Mouse (Mus musculus): Measurements from ENCODE around the gene Fcer1g. TPM values are rescaled to one million over a fixed set of nuclear protein-coding genes. Genes with fewer than 3 reads are reported as not detected.

The Fcer1g gene
- total RNA-seq, 2 experiments from 2014 or later: 23.2 to 46.7 TPM

DNA sequence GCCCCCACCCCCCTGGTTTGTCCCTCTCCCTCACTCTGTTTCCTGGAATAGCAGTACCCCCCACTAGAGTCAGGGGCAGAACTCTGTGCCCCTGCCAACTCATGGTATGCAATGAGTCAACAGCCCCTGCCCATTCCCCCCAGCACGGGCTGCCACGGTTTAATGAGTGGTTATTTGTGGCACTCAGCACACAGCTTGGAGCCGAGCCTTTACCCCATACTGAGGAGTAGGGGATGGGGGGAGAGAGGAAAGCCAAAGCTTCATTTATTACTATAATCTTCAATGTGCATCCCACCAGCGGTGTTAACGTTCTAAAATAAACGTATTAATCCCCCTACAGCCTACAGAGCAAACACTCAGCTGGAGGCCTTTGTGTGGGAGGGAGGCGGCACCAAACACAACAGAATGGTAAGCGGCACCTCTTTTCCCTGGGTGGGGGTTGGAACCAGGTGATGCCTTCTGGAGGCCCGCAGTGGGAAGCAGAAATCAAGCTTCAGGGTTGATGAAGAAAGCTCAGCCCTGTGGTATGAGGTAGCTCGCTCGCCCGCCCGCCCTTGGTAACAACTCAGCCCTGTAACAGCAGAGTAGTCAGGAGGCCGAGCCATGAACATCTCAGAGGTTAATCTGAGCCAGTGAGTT lies 44.6 kb downstream of the Fcer1g start:
- DNase-seq (ENCODE audit: low spot score in 2 of 2): peak in 1 of 2 experiments; percentile 17

DNA sequence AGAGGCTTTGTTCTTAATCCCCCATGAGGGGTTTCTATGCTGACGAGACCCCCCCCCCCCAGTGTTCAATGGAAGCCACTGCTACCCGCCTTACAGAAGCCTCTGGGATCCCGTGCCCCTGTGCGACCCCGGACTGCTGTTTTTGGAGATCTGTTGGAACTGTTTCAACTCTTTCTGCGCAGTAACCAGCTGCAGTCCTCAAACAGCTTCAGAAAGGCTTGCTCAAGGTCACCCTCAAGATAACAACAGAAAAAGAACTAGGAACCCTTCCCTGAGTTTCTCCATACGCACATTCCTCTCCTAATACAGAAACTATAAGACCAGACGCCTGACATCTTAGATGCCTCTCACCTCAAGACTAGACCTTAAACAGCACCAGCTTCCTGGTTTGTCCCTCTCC lies 45.1 kb downstream of the Fcer1g start:
- DNase-seq (ENCODE audit: low spot score in 2 of 2): no peak

GRCm38 (mm10) chr1:171187851-171188700 lies 46.1 kb downstream of the Fcer1g start:
- no peak for DNase-seq (ENCODE audit: low spot score in 2 of 2)

GRCm38 (mm10) chr1:171185655-171186054 lies 48.5 kb downstream of the Fcer1g start:
- DNase-seq (ENCODE audit: low spot score in 2 of 2): no peak

GRCm38 (mm10) chr1:171184314-171184713 lies 49.9 kb downstream of the Fcer1g start:
- DNase-seq (ENCODE audit: low spot score in 2 of 2): no peak

- no peak for DNase-seq (ENCODE audit: low spot score in 2 of 2)
These were observed 50.5 kb downstream of the Fcer1g start for GRCm38 (mm10) chr1:171183620-171184019.

- no peak for DNase-seq (ENCODE audit: low spot score in 2 of 2)
These were observed 51.1 kb downstream of the Fcer1g start for GRCm38 (mm10) chr1:171183025-171183424.

Other genes starting within 250 kb of the Fcer1g start
- gene Fcgr4, start 215.4 kb downstream of the Fcer1g start, total RNA-seq (2021): 10 to 100 TPM in 1 of 2 experiments, 1 to 10 TPM in 1; 5.8 to 13.0 TPM
- 10 to 100 TPM; 17.7 to 32.8 TPM for gene Fcgr3, start 169.4 kb downstream of the Fcer1g start, total RNA-seq (2021)
- 1 to 10 TPM; 3.0 to 4.2 TPM for gene Cfap126, start 120.4 kb downstream of the Fcer1g start, total RNA-seq (2021)
- gene Sdhc, start 83.8 kb downstream of the Fcer1g start, total RNA-seq (2021): 100 to 1,000 TPM; 450 to 629 TPM
- gene Mpz, start 83.7 kb downstream of the Fcer1g start, total RNA-seq (2021): 1 to 10 TPM in 1 of 2 experiments, under 1 TPM in 1; 0.73 to 1.2 TPM
- gene Pcp4l1, start 38.1 kb downstream of the Fcer1g start, total RNA-seq (2021): 10 to 100 TPM; 51.7 to 52.5 TPM
- gene Nr1i3, start 20.4 kb downstream of the Fcer1g start, total RNA-seq (2021): not detected
- 10 to 100 TPM; 47.7 to 67.0 TPM for gene Tomm40l, start 11.9 kb downstream of the Fcer1g start, total RNA-seq (2021)
- 1 to 10 TPM; 4.2 to 4.6 TPM for gene Apoa2, start 9.3 kb downstream of the Fcer1g start, total RNA-seq (2021)
- gene Adamts4, start 16.1 kb upstream of the Fcer1g start, total RNA-seq (2021): 1 to 10 TPM; 1.5 to 3.8 TPM
- 1,000 to 10,000 TPM in 1 of 2 experiments, 100 to 1,000 TPM in 1; 683 to 1,034 TPM for gene Ndufs2, start 17.0 kb upstream of the Fcer1g start, total RNA-seq (2021)
- 10 to 100 TPM; 30.5 to 37.8 TPM for gene B4galt3, start 36.0 kb upstream of the Fcer1g start, total RNA-seq (2021)
- gene Ppox, start 46.8 kb upstream of the Fcer1g start, total RNA-seq (2021): 10 to 100 TPM; 39.4 to 43.1 TPM
- 10 to 100 TPM; 38.5 to 41.8 TPM for gene Usp21, start 53.6 kb upstream of the Fcer1g start, total RNA-seq (2021)
- 100 to 1,000 TPM; 147 to 168 TPM for gene Ufc1, start 60.7 kb upstream of the Fcer1g start, total RNA-seq (2021)
- 10 to 100 TPM; 38.1 to 38.3 TPM for gene Dedd, start 94.8 kb upstream of the Fcer1g start, total RNA-seq (2021)
- 10 to 100 TPM; 68.9 to 71.0 TPM for gene Nit1, start 111.3 kb upstream of the Fcer1g start, total RNA-seq (2021)
- 100 to 1,000 TPM; 137 to 168 TPM for gene Pfdn2, start 111.3 kb upstream of the Fcer1g start, total RNA-seq (2021)
- 1 to 10 TPM; 1.3 to 2.4 TPM for gene Klhdc9, start 126.4 kb upstream of the Fcer1g start, total RNA-seq (2021)
- gene Nectin4, start 135.7 kb upstream of the Fcer1g start, total RNA-seq (2021): under 1 TPM; 0.20 to 0.45 TPM
- 1 to 10 TPM; 3.6 to 6.8 TPM for gene Arhgap30, start 154.6 kb upstream of the Fcer1g start, total RNA-seq (2021)
- gene Usf1, start 176.9 kb upstream of the Fcer1g start, total RNA-seq (2021): 10 to 100 TPM; 51.7 to 53.5 TPM
- 1 to 10 TPM; 3.1 to 4.0 TPM for gene Tstd1, start 184.5 kb upstream of the Fcer1g start, total RNA-seq (2021)
- gene F11r, start 203.2 kb upstream of the Fcer1g start, total RNA-seq (2021): 10 to 100 TPM; 29.3 to 36.4 TPM

All from adrenal gland, adult 18-20 months (tissue).